Mouse (Mus musculus): ENCODE measurements at regions not wholly inside any gene's neighbourhood (a gene's known extent, or its start where the extent isn't known, plus 50 kb on each side); places are given as distances from the start of the nearest gene placed in this dataset.

- TF ChIP-seq CTCF (IDR thresholded peaks at IDR 0.05; ENCODE audit: low read depth, low read length), result no peak
- TF ChIP-seq POLR2A (IDR thresholded peaks at IDR 0.05; ENCODE audit: insufficient read depth, low read length), result no peak
- TF ChIP-seq EP300 (IDR thresholded peaks at IDR 0.05; ENCODE audit: insufficient read depth, low read depth, low read length), result no peak
- H3K4me1 ChIP-seq (ENCODE audit: control insufficient read depth, insufficient read depth, low read length), result no peaks in the 10 kb centered on the region
- H3K4me3 ChIP-seq (ENCODE audit: low read depth, low read length), result no peak overlapping the region
- H3K9ac ChIP-seq (ENCODE audit: low read depth, poor library complexity, severe bottlenecking), result no peak overlapping the region
- H3K27ac ChIP-seq (ENCODE audit: insufficient read depth, low read length), result no peak overlapping the region
- H3K36me3 ChIP-seq (ENCODE audit: control insufficient read depth, insufficient read depth, low read length, poor library complexity, severe bottlenecking), result no peaks in the 10 kb centered on the region
- H3K27me3 ChIP-seq (ENCODE audit: control insufficient read depth, insufficient read depth, low read length, poor library complexity, severe bottlenecking), result no peaks in the 10 kb centered on the region
- peaks cover 14% of the 10 kb centered on the region for H3K9me3 ChIP-seq (replicated peaks; ENCODE audit: control insufficient read depth, insufficient read depth, low read length, poor library complexity, severe bottlenecking)
Measured at GRCm38 (mm10) chr4:40031361-40031760, 111.5 kb upstream of the Aco1 start.

DNA sequence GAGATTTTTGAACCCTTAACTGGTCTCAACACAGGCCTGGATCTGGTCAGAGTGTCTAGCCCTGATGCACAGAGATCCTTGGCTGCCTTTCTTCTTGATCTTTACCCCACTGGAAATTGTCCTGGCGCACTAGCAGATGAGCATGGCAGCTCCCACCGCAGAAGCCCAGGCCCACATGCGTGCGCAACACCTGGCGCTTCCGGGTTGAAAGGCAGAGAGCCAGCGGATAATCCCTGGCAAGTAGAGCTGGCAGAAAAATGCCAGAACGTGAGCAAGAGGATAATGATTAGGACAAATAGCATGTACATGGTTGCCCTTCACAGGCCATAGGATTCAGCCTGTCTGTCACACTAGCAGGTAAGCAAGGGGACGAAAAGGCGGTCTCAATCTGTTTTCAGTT lies 95.0 kb upstream of the Aco1 start:
- Histone ChIP-seq H3K4me3 (ENCODE audit: low read depth, low read length) (no peak overlapping the region), H3K9me3 (replicated peaks; ENCODE audit: control insufficient read depth, insufficient read depth, low read length, poor library complexity, severe bottlenecking) (0 out of 2 replicates have a peak, but pooled peaks cover under 1% of the 10 kb centered on the region), H3K27ac (ENCODE audit: insufficient read depth, low read length) (no peak overlapping the region), H3K36me3 (ENCODE audit: control insufficient read depth, insufficient read depth, low read length, poor library complexity, severe bottlenecking) (no peaks in the 10 kb centered on the region), H3K9ac (ENCODE audit: low read depth, poor library complexity, severe bottlenecking) (no peak overlapping the region), H3K4me1 (ENCODE audit: control insufficient read depth, insufficient read depth, low read length) (no peaks in the 10 kb centered on the region), H3K27me3 (ENCODE audit: control insufficient read depth, insufficient read depth, low read length, poor library complexity, severe bottlenecking) (no peaks in the 10 kb centered on the region)
- TF ChIP-seq CTCF (IDR thresholded peaks at IDR 0.05; ENCODE audit: low read depth, low read length) (no peak), EP300 (IDR thresholded peaks at IDR 0.05; ENCODE audit: insufficient read depth, low read depth, low read length) (no peak), POLR2A (IDR thresholded peaks at IDR 0.05; ENCODE audit: insufficient read depth, low read length) (no peak)

GRCm38 (mm10) chr4:40049086-40049485 lies 93.8 kb upstream of the Aco1 start:
- Histone ChIP-seq H3K9me3 (replicated peaks; ENCODE audit: control insufficient read depth, insufficient read depth, low read length, poor library complexity, severe bottlenecking) (peaks cover 10% of the 10 kb centered on the region; the same call in 1 of the 2 replicates), H3K4me3 (ENCODE audit: low read depth, low read length) (no peak overlapping the region), H3K9ac (ENCODE audit: low read depth, poor library complexity, severe bottlenecking) (no peak overlapping the region), H3K4me1 (ENCODE audit: control insufficient read depth, insufficient read depth, low read length) (no peaks in the 10 kb centered on the region), H3K27ac (ENCODE audit: insufficient read depth, low read length) (no peak overlapping the region), H3K27me3 (ENCODE audit: control insufficient read depth, insufficient read depth, low read length, poor library complexity, severe bottlenecking) (no peaks in the 10 kb centered on the region), H3K36me3 (ENCODE audit: control insufficient read depth, insufficient read depth, low read length, poor library complexity, severe bottlenecking) (no peaks in the 10 kb centered on the region)
- TF ChIP-seq POLR2A (IDR thresholded peaks at IDR 0.05; ENCODE audit: insufficient read depth, low read length) (no peak), CTCF (IDR thresholded peaks at IDR 0.05; ENCODE audit: low read depth, low read length) (no peak), EP300 (IDR thresholded peaks at IDR 0.05; ENCODE audit: insufficient read depth, low read depth, low read length) (no peak)

- H3K27me3 ChIP-seq (ENCODE audit: control insufficient read depth, insufficient read depth, low read length, poor library complexity, severe bottlenecking), result no peaks in the 10 kb centered on the region
- H3K4me3 ChIP-seq (ENCODE audit: low read depth, low read length), result no peak overlapping the region
- H3K9me3 ChIP-seq (replicated peaks; ENCODE audit: control insufficient read depth, insufficient read depth, low read length, poor library complexity, severe bottlenecking), result peaks cover 10% of the 10 kb centered on the region; the same call in 1 of the 2 replicates
- no peaks in the 10 kb centered on the region for H3K36me3 ChIP-seq (ENCODE audit: control insufficient read depth, insufficient read depth, low read length, poor library complexity, severe bottlenecking)
- no peak for TF ChIP-seq EP300 (IDR thresholded peaks at IDR 0.05; ENCODE audit: insufficient read depth, low read depth, low read length)
- TF ChIP-seq CTCF (IDR thresholded peaks at IDR 0.05; ENCODE audit: low read depth, low read length), result no peak
- no peak overlapping the region for H3K9ac ChIP-seq (ENCODE audit: low read depth, poor library complexity, severe bottlenecking)
- H3K4me1 ChIP-seq (ENCODE audit: control insufficient read depth, insufficient read depth, low read length), result no peaks in the 10 kb centered on the region
- no peak overlapping the region for H3K27ac ChIP-seq (ENCODE audit: insufficient read depth, low read length)
Measured at GRCm38 (mm10) chr4:40051848-40052247, 91.0 kb upstream of the Aco1 start.

DNA sequence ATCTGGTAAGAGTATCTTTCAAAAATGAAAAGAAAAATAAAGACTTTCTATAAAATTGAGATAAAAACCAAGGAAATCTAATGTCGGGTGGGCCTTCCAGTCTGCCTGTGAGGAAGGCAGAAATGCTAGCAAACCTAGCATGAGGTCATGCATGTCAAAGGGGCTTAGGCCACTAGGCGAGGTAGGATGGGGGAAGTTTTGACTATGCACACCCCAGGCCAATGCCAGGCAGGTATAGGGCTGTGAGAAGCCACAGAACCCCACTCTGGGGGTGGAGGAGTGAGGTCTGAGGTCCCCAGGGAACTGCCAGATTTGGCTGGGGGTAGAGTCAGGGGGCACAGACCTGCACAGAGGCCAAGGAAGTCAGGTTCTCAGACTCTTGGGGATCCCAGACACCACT lies 89.5 kb upstream of the Aco1 start:
- no peaks in the 10 kb centered on the region for H3K36me3 ChIP-seq (ENCODE audit: control insufficient read depth, insufficient read depth, low read length, poor library complexity, severe bottlenecking)
- no peak for TF ChIP-seq EP300 (IDR thresholded peaks at IDR 0.05; ENCODE audit: insufficient read depth, low read depth, low read length)
- TF ChIP-seq CTCF (IDR thresholded peaks at IDR 0.05; ENCODE audit: low read depth, low read length), result no peak
- no peak for TF ChIP-seq POLR2A (IDR thresholded peaks at IDR 0.05; ENCODE audit: insufficient read depth, low read length)

GRCm38 (mm10) chr4:40063751-40064456 lies 79.0 kb upstream of the Aco1 start:
- TF ChIP-seq POLR2A (IDR thresholded peaks at IDR 0.05; ENCODE audit: insufficient read depth, low read length) (no peak), CTCF (IDR thresholded peaks at IDR 0.05; ENCODE audit: low read depth, low read length) (no peak), EP300 (IDR thresholded peaks at IDR 0.05; ENCODE audit: insufficient read depth, low read depth, low read length) (no peak)
- H3K4me1 ChIP-seq (ENCODE audit: control insufficient read depth, insufficient read depth, low read length), result no peaks in the 10 kb centered on the region
- H3K9me3 ChIP-seq (replicated peaks; ENCODE audit: control insufficient read depth, insufficient read depth, low read length, poor library complexity, severe bottlenecking), result peaks cover 21% of the 10 kb centered on the region
- H3K36me3 ChIP-seq (ENCODE audit: control insufficient read depth, insufficient read depth, low read length, poor library complexity, severe bottlenecking), result no peaks in the 10 kb centered on the region
- no peak overlapping the region for H3K4me3 ChIP-seq (ENCODE audit: low read depth, low read length)
- no peak overlapping the region for H3K27ac ChIP-seq (ENCODE audit: insufficient read depth, low read length)
- H3K27me3 ChIP-seq (ENCODE audit: control insufficient read depth, insufficient read depth, low read length, poor library complexity, severe bottlenecking), result no peaks in the 10 kb centered on the region
- H3K9ac ChIP-seq (ENCODE audit: low read depth, poor library complexity, severe bottlenecking), result no peak overlapping the region

More for the DNA sequence above, 89.5 kb upstream of the Aco1 start:
- H3K27me3 ChIP-seq (ENCODE audit: control insufficient read depth, insufficient read depth, low read length, poor library complexity, severe bottlenecking), result no peaks in the 10 kb centered on the region
- no peak overlapping the region for H3K27ac ChIP-seq (ENCODE audit: insufficient read depth, low read length)
- H3K4me1 ChIP-seq (ENCODE audit: control insufficient read depth, insufficient read depth, low read length), result no peaks in the 10 kb centered on the region
- H3K4me3 ChIP-seq (ENCODE audit: low read depth, low read length), result no peak overlapping the region
- peaks cover 10% of the 10 kb centered on the region; the same call in 1 of the 2 replicates for H3K9me3 ChIP-seq (replicated peaks; ENCODE audit: control insufficient read depth, insufficient read depth, low read length, poor library complexity, severe bottlenecking)
- H3K9ac ChIP-seq (ENCODE audit: low read depth, poor library complexity, severe bottlenecking), result no peak overlapping the region

Data from ES-Bruce4 (cell line).